Mouse (Mus musculus) frontal cortex, adult 2 months (tissue): ENCODE data around the gene Gm4312. TPM values are rescaled to one million over a fixed set of nuclear protein-coding genes. Genes with fewer than 3 reads are reported as not detected.
A peak's percentile ranks its signal among the peaks of the same experiment; 100 is the strongest.
"Not testable (repeated sequence)": the region's sequence is repeated elsewhere in the genome, so short reads cannot be mapped to it uniquely, and the experiment has no call there.

Experiments used
- DNase-seq, 2 experiments: peaks; one replicate each; pipeline ENCODE4 v3.0.0; 2022; ENCODE audit warnings: low spot score in 1 of 2; ENCODE audit errors: extremely low spot score in 1 of 2
- polyA plus RNA-seq: library from polyadenylated mRNA; depleted of rRNA; stranded (reverse); fragments of >200 nt; gene quantifications from 2 replicates; pipeline ENCODE4 v1.2.3, GENCODE M21; 2012; rRNA removed

Gene Gm4312
- not detected in 2 replicates for polyA plus RNA-seq

- DNase-seq: not testable (repeated sequence)
These were observed at the start of gene Gm4312 for GRCm38 (mm10) chr10:100382460-100382859. TSS of gene Gm4312 (minus strand) at chr10:100382560.

GRCm38 (mm10) chr10:100427592-100427991 lies 45.2 kb upstream of the Gm4312 start:
- DNase-seq: no peak

GRCm38 (mm10) chr10:100415566-100415965 lies 33.2 kb upstream of the Gm4312 start:
- DNase-seq: no peak

DNA sequence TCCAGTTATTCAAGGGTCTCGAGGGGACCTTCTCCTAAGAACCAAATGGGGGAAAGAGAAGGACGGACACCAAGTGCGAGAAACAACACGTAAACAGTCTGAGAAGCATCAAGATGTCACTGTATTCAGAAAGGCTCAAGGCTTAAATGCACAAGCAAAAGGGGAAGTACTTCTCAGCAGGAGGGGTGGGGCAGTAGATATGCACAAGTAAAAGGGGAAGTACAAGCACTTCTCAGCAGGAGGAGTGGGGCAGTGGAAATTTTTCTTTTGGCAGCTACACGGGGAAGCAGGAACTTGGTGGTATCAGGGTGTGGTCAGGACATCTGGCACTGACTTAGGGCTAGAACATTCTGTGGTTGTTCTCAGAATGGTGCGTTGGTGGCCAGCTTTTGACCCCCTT lies 19.9 kb upstream of the Gm4312 start:
- not testable (repeated sequence) for DNase-seq

GRCm38 (mm10) chr10:100361038-100361437 lies 21.3 kb downstream of the Gm4312 start, which contains the start of gene Gm4307:
TSS of gene Gm4307 (plus strand) at chr10:100361338.
- DNase-seq: not testable (repeated sequence)

DNA sequence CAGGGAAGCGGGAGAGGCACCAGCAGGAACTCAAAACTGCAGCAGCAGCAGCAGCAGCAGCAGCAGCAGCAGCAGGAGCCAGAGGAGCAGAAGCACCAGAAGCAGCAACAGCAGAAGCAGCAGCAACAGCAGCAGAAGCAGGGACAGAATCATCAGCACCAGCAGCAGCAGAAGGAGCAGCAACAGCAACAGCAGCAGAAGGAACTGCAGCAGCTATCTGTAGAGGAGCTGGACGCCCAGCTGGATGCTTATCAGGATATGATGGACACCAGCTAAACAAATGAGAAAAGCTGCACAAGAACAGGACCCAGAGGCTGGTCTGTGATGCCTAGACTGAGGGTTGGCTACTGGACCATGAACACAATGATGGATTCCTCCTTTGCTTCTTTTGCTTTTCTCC lies 25.5 kb downstream of the Gm4312 start:
- DNase-seq: peak in 1 of 2 experiments; percentile 0

GRCm38 (mm10) chr10:100350793-100351192 lies 31.6 kb downstream of the Gm4312 start, which contains the start of gene Gm4305:
TSS of gene Gm4305 (plus strand) at chr10:100351093.
- not testable (repeated sequence) for DNase-seq

DNA sequence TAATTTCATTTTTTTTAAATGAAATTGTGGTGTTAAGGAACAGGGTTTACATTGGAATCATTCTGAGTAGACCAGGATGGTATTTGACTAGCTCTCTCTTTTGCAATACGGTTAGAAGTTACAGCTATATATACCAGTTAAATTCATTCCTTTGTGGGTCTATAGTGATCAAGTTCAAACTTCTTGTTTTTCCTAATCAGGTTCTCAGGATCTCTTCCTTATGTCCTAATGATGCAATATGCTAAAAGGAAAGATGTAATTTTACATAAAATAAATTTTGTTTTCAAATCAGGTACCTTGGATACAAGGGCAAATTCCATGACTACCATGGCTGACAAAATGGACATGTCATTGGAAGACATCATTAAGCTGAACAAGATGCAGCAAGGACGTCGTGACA lies 36.7 kb downstream of the Gm4312 start, which contains the start of gene Gm4303:
Gm4303 (plus strand) TSS at position 301 of the 400 bp plus-strand sequence.
- not testable (repeated sequence) for DNase-seq

DNA sequence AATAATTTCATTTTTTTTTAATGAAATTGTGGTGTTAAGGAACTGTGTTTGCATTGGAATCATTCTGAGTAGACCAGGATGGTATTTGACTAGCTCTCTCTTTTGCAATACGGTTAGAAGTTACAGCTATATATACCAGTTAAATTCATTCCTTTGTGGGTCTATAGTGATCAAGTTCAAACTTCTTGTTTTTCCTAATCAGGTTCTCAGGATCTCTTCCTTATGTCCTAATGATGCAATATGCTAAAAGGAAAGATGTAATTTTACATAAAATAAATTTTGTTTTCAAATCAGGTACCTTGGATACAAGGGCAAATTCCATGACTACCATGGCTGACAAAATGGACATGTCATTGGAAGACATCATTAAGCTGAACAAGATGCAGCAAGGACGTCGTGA lies 41.8 kb downstream of the Gm4312 start, which contains the start of gene Gm4302:
Gm4302 (plus strand) TSS at position 301 of the 400 bp plus-strand sequence.
- not testable (repeated sequence) for DNase-seq

GRCm38 (mm10) chr10:100335376-100335775 lies 47.0 kb downstream of the Gm4312 start, which contains the start of gene Gm4301:
TSS of gene Gm4301 (plus strand) at chr10:100335676.
- DNase-seq: not testable (repeated sequence)

Other genes starting within 250 kb of the Gm4312 start
- not detected in 2 replicates for gene Gm4301, start 46.9 kb downstream of the Gm4312 start, polyA plus RNA-seq
- gene Gm4302, start 41.7 kb downstream of the Gm4312 start, polyA plus RNA-seq: not detected in 2 replicates
- gene Gm4303, start 36.6 kb downstream of the Gm4312 start, polyA plus RNA-seq: not detected in 2 replicates
- not detected in 2 replicates for gene Gm4305, start 31.5 kb downstream of the Gm4312 start, polyA plus RNA-seq
- not detected in 2 replicates for gene Gm4307, start 21.2 kb downstream of the Gm4312 start, polyA plus RNA-seq
- 6.4 and 7.1 TPM in 2 replicates for gene Tmtc3, start 104.8 kb upstream of the Gm4312 start, polyA plus RNA-seq
- gene Cep290, start 105.0 kb upstream of the Gm4312 start, polyA plus RNA-seq: 7.5 and 9.6 TPM in 2 replicates
- gene 4930430F08Rik, start 207.9 kb upstream of the Gm4312 start, polyA plus RNA-seq: 22.6 and 22.8 TPM in 2 replicates
- not detected in 2 replicates for gene 1700017N19Rik, start 207.9 kb upstream of the Gm4312 start, polyA plus RNA-seq